Comparison of ENCODE assay signal across 24 mouse cellular contexts in genomic region chr7:69924551-69924950, GRCm38 (mm10).
DNase-seq lines count a peak whose midpoint lies in the region; TF ChIP-seq lines count a peak whose summit lies in the region.
"Had no signal": no experiment of that assay in that cellular context is flagged by ENCODE, and none has a peak within 500 bp of the region (broad histone marks: within the 10 kb centered on the region; RNA-seq: fewer than 3 reads in every experiment).

No protein-coding gene starts in this region.

- no peak for TF ChIP-seq CTCF in layer of hippocampus, adult 2 months (conservative IDR thresholded peaks at IDR 0.05)

- peak; percentile 7 to 62 for DNase-seq in adrenal gland, adult (ENCODE audit: inconsistent age in 2 of 2, low spot score in 1 of 2)
- DNase-seq in adrenal gland, postnatal 4 days (ENCODE audit: low spot score in 2 of 2), result no peak
- peak; percentile 3 for DNase-seq in kidney, postnatal 14 days
- no peak for DNase-seq in kidney, adult 9 months
- peak; percentile 45 for DNase-seq in adrenal gland, postnatal 10 days
- DNase-seq in adrenal gland, postnatal 36 days, result peak; percentile 20 to 22
- no peak for DNase-seq in layer of hippocampus, adult 2 months (ENCODE audit: low spot score in 2 of 2)
- no peak for DNase-seq in thymus, postnatal 36 days
- DNase-seq: cerebellum, adult 18-20 months; cerebellum, adult 9-10 months; forebrain, postnatal 0 days; gastrocnemius, adult 2 months; gastrocnemius, postnatal 14 days; heart, adult 18-20 months; heart, postnatal 14 days; heart, postnatal 4 days; kidney, adult 11 months had no signal

- no peak overlapping the region for H3K27ac ChIP-seq in layer of hippocampus, adult 2 months
- H3K27ac ChIP-seq: forebrain, embryonic 10.5 days; forebrain, embryonic 13.5 days; gastrocnemius, adult 2 months; heart, embryonic 10.5 days; heart, embryonic 13.5 days; hindbrain, embryonic 12.5 days; hindbrain, embryonic 15.5 days; intestine, embryonic 15.5 days had no signal

- no peak overlapping the region for H3K4me3 ChIP-seq in layer of hippocampus, adult 2 months
- H3K4me3 ChIP-seq: forebrain, embryonic 10.5 days; forebrain, embryonic 13.5 days; gastrocnemius, adult 2 months; heart, embryonic 10.5 days; heart, embryonic 13.5 days; hindbrain, embryonic 12.5 days; hindbrain, embryonic 15.5 days; intestine, embryonic 15.5 days had no signal

Comparison
In these comparisons a context has a peak if more than half of its experiments do, and no peak if none do; other contexts are left out.
1. DNase-seq: peak in adrenal gland, adult (2 of 2), kidney, postnatal 14 days (single experiment), adrenal gland, postnatal 10 days (single experiment) and adrenal gland, postnatal 36 days (2 of 2); none in adrenal gland, postnatal 4 days (0 of 2), kidney, adult 9 months (single experiment), layer of hippocampus, adult 2 months (0 of 2) and thymus, postnatal 36 days (0 of 2).